Mouse (Mus musculus) erythroblast, embryonic 14.5 days (primary cell): ENCODE data around the gene Kcnc2.

Experiments used
- GATA1 ChIP-seq: IDR thresholded peaks from 2 replicates; pipeline ENCODE4 v1.6.1; 2012; ENCODE audit warnings: low read length, inconsistent platforms, mixed read lengths
- TAL1 ChIP-seq: IDR thresholded peaks from 3 replicates; pipeline ENCODE4 v1.6.1; 2012; ENCODE audit warnings: low read length, inconsistent platforms, mixed read lengths

DNA sequence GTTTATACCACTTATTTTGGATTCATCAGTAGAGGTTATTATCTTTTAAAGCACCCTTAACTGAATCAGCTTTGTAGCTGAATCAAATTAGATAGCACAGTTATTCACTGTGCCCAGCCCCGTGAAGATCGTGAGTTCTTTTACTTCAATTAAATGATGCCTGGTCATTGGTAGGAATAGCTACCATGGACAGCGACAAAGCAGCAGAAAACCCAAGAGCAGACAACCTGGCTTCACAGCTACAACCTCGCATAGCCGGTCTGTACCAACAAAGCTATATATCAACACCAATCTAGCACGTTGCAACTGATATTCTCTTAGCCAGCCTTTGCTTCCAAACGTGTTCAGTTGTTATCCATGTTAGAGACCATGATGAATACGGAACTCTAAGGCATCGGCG, 152.4 kb downstream of the Kcnc2 start:
- no peak for TF ChIP-seq GATA1
- no peak for TF ChIP-seq TAL1
